Mouse (Mus musculus): ENCODE data around the gene Ska2. TPM values are rescaled to one million over a fixed set of nuclear protein-coding genes. Genes with fewer than 3 reads are reported as not detected.

Gene Ska2
- 12.9 and 18.5 TPM in 2 replicates for polyA plus RNA-seq (2012; rRNA removed)
- polyA plus RNA-seq (2014; fragmentation: Nextera tagmentation; extraction: Ambion mirVana), result 23.8 and 24.2 TPM in 2 replicates

- peak; percentile 100 for DNase-seq (ENCODE audit: low read depth in 3 of 3, low spot score in 3 of 3)
- TF ChIP-seq CTCF (IDR thresholded peaks at IDR 0.05; ENCODE audit: low read depth), result no peak
- TF ChIP-seq EP300 (IDR thresholded peaks at IDR 0.05; ENCODE audit: low read depth), result peak; percentile 81
- under 1% methylated on average over 40 of the region's 40 CpGs for WGBS (ENCODE audit: insufficient replicate concordance)
- Histone ChIP-seq H3K4me3 (ENCODE audit: insufficient read depth in 1 of 2, low read depth in 2 of 2, low read length in 2 of 2) (peak within 1 kb of the TSS; percentile 86 to 100), H3K4me1 (replicated peaks; ENCODE audit: control insufficient read depth in 2 of 2, insufficient read depth in 2 of 2, low read length in 1 of 2) (peaks cover 1 to 4% of the 10 kb centered on the region in 2 experiments; a peak in 3 of 4 replicates), H3K9me3 (ENCODE audit: control insufficient read depth, low read length) (no peaks in the 10 kb centered on the region), H3K4me2 (ENCODE audit: low read depth) (peak within 1 kb of the TSS; percentile 84), H3K27ac (peak within 1 kb of the TSS; percentile 86), H3K9ac (replicated peaks) (peak within 1 kb of the TSS; percentile 96), H3K36me3 (replicated peaks; ENCODE audit: control insufficient read depth, insufficient read depth, low read depth) (peaks cover 46% of the 10 kb centered on the region), H3K27me3 (ENCODE audit: control insufficient read depth, insufficient read depth, low read length) (no peaks in the 10 kb centered on the region)
- ATAC-seq (ENCODE audit: insufficient read depth), result peak; percentile 97
These were observed at the start of gene Ska2 for GRCm38 (mm10) chr11:87108755-87109518. Ska2 (plus strand) TSS chr11:87109234.

- TF ChIP-seq CTCF (IDR thresholded peaks at IDR 0.05; ENCODE audit: low read depth) (no peak), EP300 (IDR thresholded peaks at IDR 0.05; ENCODE audit: low read depth) (no peak)
- H3K9ac ChIP-seq (replicated peaks), result no peak overlapping the region
- H3K36me3 ChIP-seq (replicated peaks; ENCODE audit: control insufficient read depth, insufficient read depth, low read depth), result no peaks in the 10 kb centered on the region
- no peak overlapping the region for H3K27ac ChIP-seq
- 85% methylated on average over 2 of the region's 2 CpGs for WGBS (ENCODE audit: insufficient replicate concordance)
- ATAC-seq (ENCODE audit: insufficient read depth) (no peak), DNase-seq (ENCODE audit: low read depth in 3 of 3, low spot score in 3 of 3) (no peak)
- H3K9me3 ChIP-seq (ENCODE audit: control insufficient read depth, low read length), result no peaks in the 10 kb centered on the region
- H3K4me2 ChIP-seq (ENCODE audit: low read depth), result no peak overlapping the region
- peaks cover 9 to 11% of the 10 kb centered on the region in 2 experiments for H3K4me1 ChIP-seq (replicated peaks; ENCODE audit: control insufficient read depth in 2 of 2, insufficient read depth in 2 of 2, low read length in 1 of 2)
- no peak overlapping the region for H3K4me3 ChIP-seq (ENCODE audit: insufficient read depth in 1 of 2, low read depth in 2 of 2, low read length in 2 of 2)
- no peaks in the 10 kb centered on the region for H3K27me3 ChIP-seq (ENCODE audit: control insufficient read depth, insufficient read depth, low read length)
These were observed 48.6 kb upstream of the Ska2 start for GRCm38 (mm10) chr11:87060410-87060809.

GRCm38 (mm10) chr11:87062087-87062486 is 46.9 kb upstream of the Ska2 start:
- no peaks in the 10 kb centered on the region for H3K36me3 ChIP-seq (replicated peaks; ENCODE audit: control insufficient read depth, insufficient read depth, low read depth)
- no peak overlapping the region for H3K4me3 ChIP-seq (ENCODE audit: insufficient read depth in 1 of 2, low read depth in 2 of 2, low read length in 2 of 2)
- no peak for ATAC-seq (ENCODE audit: insufficient read depth)
- TF ChIP-seq EP300 (IDR thresholded peaks at IDR 0.05; ENCODE audit: low read depth) (no peak), CTCF (IDR thresholded peaks at IDR 0.05; ENCODE audit: low read depth) (no peak)
- H3K4me2 ChIP-seq (ENCODE audit: low read depth), result no peak overlapping the region
- peaks cover 0 to 2% of the 10 kb centered on the region in 2 experiments; a peak in 1 of 4 replicates for H3K4me1 ChIP-seq (replicated peaks; ENCODE audit: control insufficient read depth in 2 of 2, insufficient read depth in 2 of 2, low read length in 1 of 2)
- no peaks in the 10 kb centered on the region for H3K9me3 ChIP-seq (ENCODE audit: control insufficient read depth, low read length)
- H3K27ac ChIP-seq, result no peak overlapping the region
- 44% methylated on average over 3 of the region's 3 CpGs for WGBS (ENCODE audit: insufficient replicate concordance)
- no peaks in the 10 kb centered on the region for H3K27me3 ChIP-seq (ENCODE audit: control insufficient read depth, insufficient read depth, low read length)
- DNase-seq (ENCODE audit: low read depth in 3 of 3, low spot score in 3 of 3), result no peak
- H3K9ac ChIP-seq (replicated peaks), result no peak overlapping the region

GRCm38 (mm10) chr11:87073343-87073865 is 35.6 kb upstream of the Ska2 start:
- Histone ChIP-seq H3K27me3 (ENCODE audit: control insufficient read depth, insufficient read depth, low read length) (no peaks in the 10 kb centered on the region), H3K4me2 (ENCODE audit: low read depth) (peak overlapping the region; percentile 98), H3K9me3 (ENCODE audit: control insufficient read depth, low read length) (no peaks in the 10 kb centered on the region), H3K4me1 (replicated peaks; ENCODE audit: control insufficient read depth in 2 of 2, insufficient read depth in 2 of 2, low read length in 1 of 2) (peaks cover 3 to 6% of the 10 kb centered on the region in 2 experiments; a peak in 3 of 4 replicates), H3K4me3 (ENCODE audit: insufficient read depth in 1 of 2, low read depth in 2 of 2, low read length in 2 of 2) (peak overlapping the region; percentile 72 to 79), H3K36me3 (replicated peaks; ENCODE audit: control insufficient read depth, insufficient read depth, low read depth) (no peaks in the 10 kb centered on the region; the same call in 1 of the 2 replicates), H3K27ac (no peak overlapping the region), H3K9ac (replicated peaks) (peak overlapping the region; percentile 71)
- TF ChIP-seq CTCF (IDR thresholded peaks at IDR 0.05; ENCODE audit: low read depth) (peak; percentile 79), EP300 (IDR thresholded peaks at IDR 0.05; ENCODE audit: low read depth) (no peak)
- ATAC-seq (ENCODE audit: insufficient read depth), result peak; percentile 58
- WGBS (ENCODE audit: insufficient replicate concordance), result 1% methylated on average over 24 of the region's 24 CpGs
- peak; percentile 41 to 66 (median 53) for DNase-seq (ENCODE audit: low read depth in 3 of 3, low spot score in 3 of 3)

GRCm38 (mm10) chr11:87073866-87074440 is 35.1 kb upstream of the Ska2 start, which contains the start of gene Gdpd1:
Gdpd1 (minus strand) TSS chr11:87074062.
- Histone ChIP-seq H3K9me3 (ENCODE audit: control insufficient read depth, low read length) (no peaks in the 10 kb centered on the region), H3K36me3 (replicated peaks; ENCODE audit: control insufficient read depth, insufficient read depth, low read depth) (no peaks in the 10 kb centered on the region; the same call in 1 of the 2 replicates), H3K4me1 (replicated peaks; ENCODE audit: control insufficient read depth in 2 of 2, insufficient read depth in 2 of 2, low read length in 1 of 2) (peaks cover 3 to 6% of the 10 kb centered on the region in 2 experiments; a peak in 3 of 4 replicates), H3K4me2 (ENCODE audit: low read depth) (peak within 1 kb of the TSS; percentile 98), H3K9ac (replicated peaks) (peak within 1 kb of the TSS; percentile 71), H3K27ac (no peak within 1 kb of the TSS), H3K27me3 (ENCODE audit: control insufficient read depth, insufficient read depth, low read length) (no peaks in the 10 kb centered on the region), H3K4me3 (ENCODE audit: insufficient read depth in 1 of 2, low read depth in 2 of 2, low read length in 2 of 2) (peak within 1 kb of the TSS; percentile 72 to 79)
- 2% methylated on average over 43 of the region's 43 CpGs for WGBS (ENCODE audit: insufficient replicate concordance)
- peak; percentile 92 for ATAC-seq (ENCODE audit: insufficient read depth)
- DNase-seq (ENCODE audit: low read depth in 3 of 3, low spot score in 3 of 3), result peak; percentile 77 to 89 (median 80)
- TF ChIP-seq CTCF (IDR thresholded peaks at IDR 0.05; ENCODE audit: low read depth) (peak; percentile 60), EP300 (IDR thresholded peaks at IDR 0.05; ENCODE audit: low read depth) (no peak)
